Mouse (Mus musculus): Measurements from ENCODE around the gene Atp13a2. TPM values are rescaled to one million over a fixed set of nuclear protein-coding genes. Genes with fewer than 3 reads are reported as not detected.

The Atp13a2 gene
- total and polyA plus RNA-seq, 2 experiments from 2014 or later, result 18.8 to 45.8 TPM

GRCm38 (mm10) chr4:140971691-140972090, 15.0 kb upstream of the Atp13a2 start:
- H3K27ac ChIP-seq (ENCODE audit: low read depth), result no peak overlapping the region
- H3K4me1 ChIP-seq (ENCODE audit: control insufficient read depth, insufficient read depth), result no peaks in the 10 kb centered on the region
- no peak for DNase-seq (ENCODE audit: low spot score)
- H3K27me3 ChIP-seq (ENCODE audit: control insufficient read depth, insufficient read depth, low read length), result no peaks in the 10 kb centered on the region
- peaks cover 97% of the 10 kb centered on the region for H3K36me3 ChIP-seq (replicated peaks; ENCODE audit: control insufficient read depth, insufficient read depth, low read length)
- no peak for ATAC-seq (ENCODE audit: insufficient read depth, low read depth)
- no peak overlapping the region for H3K4me2 ChIP-seq (ENCODE audit: low read depth, low read length)
- WGBS, result 83% methylated on average over 13 of the region's 13 CpGs
- TF ChIP-seq CTCF (IDR thresholded peaks at IDR 0.05; ENCODE audit: low read depth), result no peak
- TF ChIP-seq EP300 (IDR thresholded peaks at IDR 0.05; ENCODE audit: low read depth), result no peak
- no peak overlapping the region for H3K4me3 ChIP-seq (ENCODE audit: low read depth, low read length)
- H3K9me3 ChIP-seq (replicated peaks; ENCODE audit: control insufficient read depth, low read length), result no peaks in the 10 kb centered on the region
- no peak overlapping the region for H3K9ac ChIP-seq (replicated peaks; ENCODE audit: low read depth, low read length)

- H3K9ac ChIP-seq (replicated peaks; ENCODE audit: low read depth, low read length), result no peak overlapping the region
- no peaks in the 10 kb centered on the region for H3K4me1 ChIP-seq (ENCODE audit: control insufficient read depth, insufficient read depth)
- peaks cover 99% of the 10 kb centered on the region for H3K36me3 ChIP-seq (replicated peaks; ENCODE audit: control insufficient read depth, insufficient read depth, low read length)
- H3K4me3 ChIP-seq (ENCODE audit: low read depth, low read length), result no peak overlapping the region
- no peaks in the 10 kb centered on the region for H3K27me3 ChIP-seq (ENCODE audit: control insufficient read depth, insufficient read depth, low read length)
- DNase-seq (ENCODE audit: low spot score), result no peak
- no peak for ATAC-seq (ENCODE audit: insufficient read depth, low read depth)
- H3K27ac ChIP-seq (ENCODE audit: low read depth), result no peak overlapping the region
- no peaks in the 10 kb centered on the region for H3K9me3 ChIP-seq (replicated peaks; ENCODE audit: control insufficient read depth, low read length)
- H3K4me2 ChIP-seq (ENCODE audit: low read depth, low read length), result no peak overlapping the region
- TF ChIP-seq EP300 (IDR thresholded peaks at IDR 0.05; ENCODE audit: low read depth) (no peak), CTCF (IDR thresholded peaks at IDR 0.05; ENCODE audit: low read depth) (no peak)
- WGBS, result 91% methylated on average over 6 of the region's 6 CpGs
These were observed 12.3 kb upstream of the Atp13a2 start for GRCm38 (mm10) chr4:140974408-140974807.

GRCm38 (mm10) chr4:140975356-140975755, 11.3 kb upstream of the Atp13a2 start:
- no peak overlapping the region for H3K4me3 ChIP-seq (ENCODE audit: low read depth, low read length)
- H3K9ac ChIP-seq (replicated peaks; ENCODE audit: low read depth, low read length), result no peak overlapping the region
- no peaks in the 10 kb centered on the region for H3K9me3 ChIP-seq (replicated peaks; ENCODE audit: control insufficient read depth, low read length)
- H3K36me3 ChIP-seq (replicated peaks; ENCODE audit: control insufficient read depth, insufficient read depth, low read length), result peaks cover 94% of the 10 kb centered on the region
- ATAC-seq (ENCODE audit: insufficient read depth, low read depth), result no peak
- H3K27me3 ChIP-seq (ENCODE audit: control insufficient read depth, insufficient read depth, low read length), result no peaks in the 10 kb centered on the region
- no peak overlapping the region for H3K27ac ChIP-seq (ENCODE audit: low read depth)
- no peak for TF ChIP-seq EP300 (IDR thresholded peaks at IDR 0.05; ENCODE audit: low read depth)
- TF ChIP-seq CTCF (IDR thresholded peaks at IDR 0.05; ENCODE audit: low read depth), result no peak
- H3K4me1 ChIP-seq (ENCODE audit: control insufficient read depth, insufficient read depth), result no peaks in the 10 kb centered on the region
- no peak for DNase-seq (ENCODE audit: low spot score)
- H3K4me2 ChIP-seq (ENCODE audit: low read depth, low read length), result no peak overlapping the region
- 95% methylated on average over 7 of the region's 7 CpGs for WGBS

- no peak overlapping the region for H3K4me2 ChIP-seq (ENCODE audit: low read depth, low read length)
- no peak overlapping the region for H3K4me3 ChIP-seq (ENCODE audit: low read depth, low read length)
- TF ChIP-seq CTCF (IDR thresholded peaks at IDR 0.05; ENCODE audit: low read depth) (no peak), EP300 (IDR thresholded peaks at IDR 0.05; ENCODE audit: low read depth) (no peak)
- DNase-seq (ENCODE audit: low spot score), result no peak
- H3K27ac ChIP-seq (ENCODE audit: low read depth), result no peak overlapping the region
- H3K4me1 ChIP-seq (ENCODE audit: control insufficient read depth, insufficient read depth), result no peaks in the 10 kb centered on the region
- ATAC-seq (ENCODE audit: insufficient read depth, low read depth), result no peak
- peaks cover 76% of the 10 kb centered on the region for H3K36me3 ChIP-seq (replicated peaks; ENCODE audit: control insufficient read depth, insufficient read depth, low read length)
- H3K9ac ChIP-seq (replicated peaks; ENCODE audit: low read depth, low read length), result no peak overlapping the region
- H3K9me3 ChIP-seq (replicated peaks; ENCODE audit: control insufficient read depth, low read length), result no peaks in the 10 kb centered on the region
- H3K27me3 ChIP-seq (ENCODE audit: control insufficient read depth, insufficient read depth, low read length), result no peaks in the 10 kb centered on the region
- 83% methylated on average over 10 of the region's 10 CpGs for WGBS
These were observed 9.4 kb upstream of the Atp13a2 start for GRCm38 (mm10) chr4:140977278-140977677.

- Histone ChIP-seq H3K4me3 (ENCODE audit: low read depth, low read length) (no peak overlapping the region), H3K36me3 (replicated peaks; ENCODE audit: control insufficient read depth, insufficient read depth, low read length) (peaks cover 68% of the 10 kb centered on the region)
These were observed 8.6 kb upstream of the Atp13a2 start for GRCm38 (mm10) chr4:140977886-140978692.

More at GRCm38 (mm10) chr4:140977886-140978692, 8.6 kb upstream of the Atp13a2 start:
- H3K9ac ChIP-seq (replicated peaks; ENCODE audit: low read depth, low read length), result no peak overlapping the region
- TF ChIP-seq CTCF (IDR thresholded peaks at IDR 0.05; ENCODE audit: low read depth) (no peak), EP300 (IDR thresholded peaks at IDR 0.05; ENCODE audit: low read depth) (no peak)
- ATAC-seq (ENCODE audit: insufficient read depth, low read depth) (no peak), DNase-seq (ENCODE audit: low spot score) (no peak)
- WGBS, result 81% methylated on average over 14 of the region's 14 CpGs
- no peaks in the 10 kb centered on the region for H3K27me3 ChIP-seq (ENCODE audit: control insufficient read depth, insufficient read depth, low read length)
- no peaks in the 10 kb centered on the region for H3K9me3 ChIP-seq (replicated peaks; ENCODE audit: control insufficient read depth, low read length)
- H3K27ac ChIP-seq (ENCODE audit: low read depth), result no peak overlapping the region
- H3K4me2 ChIP-seq (ENCODE audit: low read depth, low read length), result no peak overlapping the region
- 0 out of 2 replicates have a peak, but pooled peaks cover under 1% of the 10 kb centered on the region for H3K4me1 ChIP-seq (ENCODE audit: control insufficient read depth, insufficient read depth)
